Mouse (Mus musculus): ENCODE measurements around the gene Pip5k1c.

Gene Pip5k1c

DNA sequence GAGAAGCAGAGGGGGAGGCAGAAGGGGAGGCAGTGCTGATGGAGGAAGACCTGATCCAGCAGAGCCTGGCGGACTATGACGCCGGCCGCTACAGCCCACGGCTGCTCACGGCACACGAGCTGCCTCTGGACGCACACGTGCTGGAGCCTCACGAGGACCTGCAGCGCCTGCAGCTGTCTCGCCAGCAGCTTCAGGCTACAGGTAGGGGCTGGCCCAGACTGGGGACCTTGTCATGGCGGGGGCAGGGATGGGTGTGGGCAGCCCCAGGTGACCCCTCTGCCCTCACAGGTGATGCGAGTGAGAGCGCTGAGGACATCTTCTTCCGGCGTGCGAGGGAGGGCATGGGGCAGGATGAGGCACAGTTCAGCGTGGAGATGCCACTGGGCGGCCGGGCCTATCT is 32.4 kb downstream of the Pip5k1c start:
- no peak for DNase-seq

DNA sequence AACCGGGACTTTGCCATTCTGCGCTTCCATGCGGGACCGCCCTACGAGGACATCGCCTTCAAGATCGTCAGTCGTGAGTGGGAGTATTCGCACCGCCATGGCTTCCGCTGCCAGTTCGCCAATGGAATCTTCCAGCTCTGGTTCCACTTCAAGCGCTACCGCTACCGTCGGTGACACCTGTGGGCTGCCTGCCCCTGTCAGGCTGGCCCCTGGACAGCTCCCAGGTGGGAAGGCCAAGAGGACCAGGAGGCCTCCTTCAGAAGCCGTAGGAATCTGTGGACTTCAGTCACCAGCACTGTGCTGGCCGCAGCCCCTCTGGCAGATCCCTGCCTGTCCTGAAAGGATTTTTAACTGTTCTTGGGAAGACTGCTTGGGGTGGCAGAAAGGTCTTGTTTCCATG is 33.0 kb downstream of the Pip5k1c start:
- DNase-seq, result no peak

DNA sequence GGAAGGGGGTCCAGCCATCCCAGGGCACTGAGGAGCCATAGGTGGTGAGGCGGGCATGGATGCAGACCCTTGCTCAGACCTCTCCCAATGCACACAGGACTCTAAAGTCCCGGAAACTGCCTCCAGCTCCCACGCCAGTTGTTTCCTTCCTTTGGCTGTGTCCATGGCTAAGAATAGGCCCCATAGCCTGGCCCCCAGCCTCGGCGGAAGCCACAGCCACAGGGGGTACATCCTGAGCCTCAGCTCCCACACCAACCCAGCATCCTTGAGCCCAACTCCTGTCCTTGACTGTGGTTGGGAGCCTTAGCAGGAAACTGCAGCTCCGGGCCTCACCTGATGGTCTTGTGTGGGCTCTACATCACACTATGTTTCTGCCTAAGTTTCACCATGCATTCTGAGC is 34.1 kb downstream of the Pip5k1c start:
- no peak for DNase-seq

DNA sequence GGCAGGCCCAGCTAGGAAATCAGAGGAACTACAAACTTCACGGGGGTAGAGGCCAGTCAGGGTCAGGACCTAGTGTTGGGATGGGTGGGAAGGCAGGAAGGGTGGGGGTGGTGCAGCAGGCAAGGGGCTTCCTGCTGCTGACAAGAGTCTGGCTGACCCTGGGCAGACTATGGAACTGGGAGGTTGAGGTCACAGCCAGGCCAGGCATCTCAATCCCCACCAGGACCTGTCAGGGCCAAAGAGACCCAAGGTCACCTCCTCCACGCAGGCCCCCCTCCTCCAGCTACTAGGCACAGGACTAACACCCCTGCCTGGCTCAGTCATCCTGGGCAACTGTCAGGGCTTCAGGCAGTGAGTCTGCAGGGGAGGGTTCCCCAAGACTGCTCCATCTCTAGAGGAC is 35.2 kb downstream of the Pip5k1c start:
- DNase-seq, result no peak

DNA sequence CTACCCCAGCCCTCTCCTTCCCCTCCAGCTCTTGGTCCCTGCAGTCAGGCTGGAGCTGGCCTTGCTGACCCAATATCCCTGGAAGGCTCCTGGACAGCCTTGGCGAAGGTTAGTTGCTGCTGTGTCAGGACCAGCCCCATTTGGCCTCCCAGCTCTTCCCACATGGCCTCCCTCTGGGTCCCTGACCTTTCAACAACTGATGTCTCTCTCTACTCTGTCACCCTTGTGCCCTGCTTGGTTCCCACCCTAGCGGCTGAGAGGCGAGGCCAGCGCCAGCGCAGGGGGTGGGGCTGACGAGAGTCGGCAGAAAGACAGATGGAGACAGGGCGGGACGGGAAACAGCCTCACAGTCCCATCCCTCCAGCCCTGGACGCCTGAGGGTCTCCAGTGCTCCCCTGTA is 35.6 kb downstream of the Pip5k1c start, which contains the start of gene Tbxa2r:
Tbxa2r (plus strand) TSS at position 346 of the 400 bp plus-strand sequence.
- no peak for DNase-seq

DNA sequence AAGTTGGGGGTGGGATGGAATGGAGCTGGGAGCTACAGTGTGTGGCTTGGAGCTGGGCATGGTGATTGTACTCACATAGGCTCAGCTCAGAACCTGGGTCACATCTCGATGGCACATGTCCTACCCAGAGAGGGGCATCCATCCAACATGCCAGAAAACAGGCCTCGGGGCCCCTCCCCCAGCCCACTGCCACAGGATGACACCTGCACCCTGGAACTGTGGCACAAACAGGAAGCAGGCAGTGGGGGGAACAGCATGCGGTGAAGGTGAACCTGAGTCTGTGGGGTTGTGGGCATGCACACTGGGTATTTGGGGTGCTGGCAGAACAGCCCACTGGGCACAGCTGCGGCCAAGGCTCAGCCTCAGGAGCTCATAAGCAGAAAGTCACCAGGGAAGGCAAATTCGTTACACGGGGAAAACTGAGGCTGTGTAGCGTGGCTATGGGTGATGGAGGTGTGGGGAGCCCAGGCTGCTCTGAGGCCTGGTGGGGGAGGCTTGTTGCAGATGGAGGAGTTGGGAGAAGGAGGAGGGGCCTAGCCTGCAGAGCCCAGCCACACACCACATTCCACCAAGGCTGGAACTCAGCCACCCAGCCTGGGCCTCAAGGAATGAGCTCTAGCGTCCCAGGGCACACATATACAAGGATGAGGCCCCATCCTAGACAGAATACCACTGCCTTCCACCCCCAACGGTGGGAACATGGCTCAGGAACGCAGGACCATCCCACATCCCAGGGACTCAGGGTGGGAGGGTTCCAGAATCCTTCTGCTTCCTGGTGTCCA is 36.6 kb downstream of the Pip5k1c start:
- DNase-seq, result no peak

DNA sequence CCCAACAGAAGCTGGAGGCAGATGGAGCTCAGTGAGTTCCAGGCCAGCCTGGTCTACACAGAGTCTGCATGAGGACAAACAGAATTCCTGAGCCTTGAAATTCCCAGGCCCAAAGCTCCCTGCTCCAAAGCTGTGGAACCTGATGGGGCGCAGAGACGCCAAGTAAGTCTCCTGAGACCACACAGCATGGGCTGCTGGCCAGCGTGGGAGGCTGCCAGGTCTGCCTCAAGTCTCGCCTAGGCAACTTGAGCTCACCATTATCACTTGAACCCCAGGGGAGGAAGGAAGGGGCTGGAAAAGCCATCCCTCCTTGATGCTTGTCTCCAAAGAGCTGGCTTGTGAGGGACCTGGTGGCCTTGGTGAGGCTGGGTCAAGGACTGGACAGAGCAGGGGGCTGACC is 37.2 kb downstream of the Pip5k1c start:
- DNase-seq, result no peak

DNA sequence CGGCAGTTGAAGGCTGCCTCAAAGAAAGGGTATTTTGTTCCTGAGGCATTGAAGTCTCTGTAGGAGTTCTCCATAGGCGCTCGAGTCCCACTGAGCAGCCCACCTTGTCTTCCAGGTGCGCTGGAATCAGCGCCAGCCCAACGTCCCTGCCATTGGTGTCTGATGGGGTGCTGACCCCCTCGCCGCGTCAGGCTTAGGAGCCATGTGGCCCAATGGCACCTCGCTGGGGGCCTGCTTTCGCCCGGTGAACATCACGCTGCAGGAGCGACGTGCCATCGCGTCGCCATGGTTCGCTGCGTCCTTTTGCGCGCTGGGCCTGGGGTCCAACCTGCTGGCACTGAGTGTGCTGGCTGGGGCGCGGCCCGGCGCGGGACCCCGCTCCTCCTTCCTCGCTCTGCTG is 39.5 kb downstream of the Pip5k1c start:
- no peak for DNase-seq

DNA sequence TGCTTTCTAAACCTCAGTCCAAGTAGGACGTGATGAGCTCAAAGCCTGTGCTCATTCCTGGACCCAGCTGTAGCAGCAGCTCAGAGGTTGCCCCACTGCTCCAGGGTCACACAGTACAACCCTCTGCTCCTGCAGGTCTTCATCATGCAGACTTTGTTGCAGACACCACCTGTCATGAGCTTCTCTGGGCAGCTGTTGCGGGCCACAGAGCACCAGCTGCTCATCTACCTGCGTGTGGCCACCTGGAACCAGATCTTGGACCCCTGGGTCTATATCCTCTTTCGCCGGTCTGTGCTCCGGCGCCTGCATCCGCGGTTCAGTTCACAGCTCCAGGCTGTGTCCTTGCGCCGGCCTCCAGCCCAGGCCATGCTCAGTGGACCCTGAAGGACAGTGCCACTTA is 41.6 kb downstream of the Pip5k1c start:
- DNase-seq, result no peak

DNA sequence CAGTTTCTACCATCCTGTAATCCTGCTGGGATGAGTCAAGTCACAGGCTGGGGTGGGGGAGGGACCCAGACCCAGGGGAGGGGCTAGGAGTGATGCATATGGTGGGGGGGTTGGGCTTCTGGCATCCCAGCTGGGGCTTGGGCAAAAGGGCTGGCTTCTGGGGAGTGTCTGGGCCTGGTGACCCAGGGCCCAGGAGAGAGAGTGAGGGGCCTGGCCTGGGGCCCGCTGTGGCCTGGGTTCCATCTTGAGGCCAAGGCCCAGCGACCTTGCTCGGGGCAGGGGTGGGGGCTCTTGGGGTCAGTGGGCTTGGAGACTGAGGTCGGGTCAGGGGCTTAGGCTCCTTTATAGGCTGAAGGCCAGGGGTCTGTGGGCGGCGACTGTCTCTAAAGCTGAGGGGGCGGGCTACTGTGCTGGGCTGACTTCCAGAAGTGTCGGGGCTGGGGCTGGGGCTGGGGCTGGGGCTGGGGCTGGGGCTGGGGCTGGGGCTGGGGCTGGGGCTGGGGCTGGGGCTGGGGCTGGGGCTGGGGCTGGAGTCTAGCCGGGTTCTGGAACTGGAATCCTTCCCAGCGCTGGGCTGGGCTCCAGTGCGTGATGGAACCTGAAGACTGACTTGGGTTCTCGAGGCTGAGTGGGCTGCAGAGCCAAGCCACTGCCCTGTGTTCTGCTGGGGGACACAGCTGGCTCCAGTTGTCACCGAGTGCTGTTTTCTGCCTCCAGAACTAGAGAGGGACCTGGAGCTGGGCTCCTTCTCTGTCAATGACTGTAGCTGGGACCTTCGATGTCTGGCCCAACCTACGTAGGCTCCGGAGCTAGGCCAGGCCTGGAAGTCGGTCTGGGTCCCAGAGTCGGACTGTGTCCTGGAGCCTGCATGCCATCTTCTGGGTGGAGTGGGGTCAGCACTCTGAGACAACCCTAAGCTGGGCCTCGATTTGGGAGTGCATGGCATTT is 42.9 kb downstream of the Pip5k1c start:
- no peak for DNase-seq

DNA sequence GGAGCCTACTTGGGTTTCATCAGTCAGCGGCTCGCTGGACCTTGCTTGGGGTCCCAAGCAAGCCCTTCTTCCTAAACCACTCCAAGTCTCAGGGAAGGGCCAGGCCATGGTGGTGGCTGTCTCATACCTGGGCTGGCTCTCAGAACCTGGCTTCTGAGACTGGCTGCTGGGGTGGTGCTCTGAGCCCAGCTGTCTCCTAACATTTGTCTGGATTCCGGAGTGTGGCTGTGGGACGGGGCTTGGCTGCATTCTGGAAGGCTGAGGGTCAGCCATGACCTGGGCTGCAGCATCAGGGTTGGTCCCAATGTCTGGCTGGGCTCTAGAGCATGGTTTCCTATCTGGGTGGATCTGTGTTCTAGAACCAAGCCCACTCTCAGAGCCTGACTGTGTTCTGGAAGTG is 43.8 kb downstream of the Pip5k1c start:
- DNase-seq, result no peak

DNA sequence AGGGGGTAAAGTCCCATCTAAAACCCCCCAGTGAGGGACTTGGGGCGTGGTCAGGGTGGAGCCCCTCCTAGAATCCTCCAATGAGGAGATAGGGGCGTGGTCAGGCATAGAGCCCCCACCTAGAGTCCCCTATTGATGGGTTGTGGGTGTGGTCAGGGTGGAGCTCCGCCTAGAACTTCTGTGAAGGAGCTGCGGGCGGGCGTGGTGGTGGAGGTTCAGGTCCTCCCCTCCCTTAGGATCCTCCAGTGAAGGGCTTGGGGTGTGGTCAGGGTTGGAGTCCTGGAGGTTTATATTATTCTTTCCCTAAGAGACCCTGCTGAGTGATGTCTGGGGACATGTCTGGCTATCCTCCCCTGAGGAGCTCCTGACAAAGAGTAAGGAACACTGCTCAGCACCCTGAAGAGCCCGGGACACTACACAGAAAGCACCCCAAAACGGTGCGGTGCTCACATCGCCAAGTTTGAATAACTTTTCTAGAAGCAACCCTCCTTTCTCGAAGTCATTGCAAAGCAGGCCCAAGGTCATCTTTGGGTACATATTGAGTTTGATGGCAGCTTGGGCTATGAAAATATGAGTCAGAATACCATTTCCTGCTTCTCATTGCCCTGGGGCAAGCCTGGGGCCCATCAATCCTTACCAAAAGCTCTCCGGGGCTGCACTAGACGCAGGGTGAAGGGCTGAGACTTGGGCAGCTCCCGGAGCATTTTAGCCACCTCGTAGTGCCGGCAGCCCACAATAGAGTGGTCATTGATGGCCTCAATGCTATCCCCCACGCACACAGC is 48.0 kb downstream of the Pip5k1c start:
- no peak for DNase-seq

DNA sequence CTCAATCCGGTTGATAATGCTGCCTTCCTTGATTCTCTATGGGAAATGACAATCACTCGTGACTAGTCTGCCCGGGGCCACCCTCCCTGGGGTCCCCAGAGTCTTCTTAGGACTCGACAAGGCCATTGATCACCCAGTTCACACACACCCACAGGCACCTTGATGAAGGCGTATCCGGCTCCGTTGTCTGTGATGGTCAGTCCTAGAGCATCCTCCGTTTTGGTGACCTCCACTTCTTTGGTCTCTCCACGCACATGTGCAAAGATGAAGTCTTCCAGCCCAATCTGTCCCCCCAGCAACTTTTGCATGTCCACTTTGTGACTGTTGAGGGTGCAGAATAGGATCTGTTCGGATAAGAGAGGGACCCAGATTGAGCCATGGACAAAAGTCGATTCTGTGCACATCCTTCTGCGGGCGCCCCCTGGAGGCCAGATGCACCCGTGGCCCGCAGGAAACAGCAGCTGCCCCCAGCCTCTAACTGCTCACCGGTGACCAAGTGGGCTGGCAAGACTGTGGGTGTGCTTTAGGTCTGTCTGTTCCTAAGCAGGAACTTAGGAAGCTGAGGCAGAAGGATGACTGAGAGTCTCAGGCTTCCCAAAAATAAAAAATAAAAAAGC is 48.7 kb downstream of the Pip5k1c start:
- peak; percentile 72 to 76 for DNase-seq

DNA sequence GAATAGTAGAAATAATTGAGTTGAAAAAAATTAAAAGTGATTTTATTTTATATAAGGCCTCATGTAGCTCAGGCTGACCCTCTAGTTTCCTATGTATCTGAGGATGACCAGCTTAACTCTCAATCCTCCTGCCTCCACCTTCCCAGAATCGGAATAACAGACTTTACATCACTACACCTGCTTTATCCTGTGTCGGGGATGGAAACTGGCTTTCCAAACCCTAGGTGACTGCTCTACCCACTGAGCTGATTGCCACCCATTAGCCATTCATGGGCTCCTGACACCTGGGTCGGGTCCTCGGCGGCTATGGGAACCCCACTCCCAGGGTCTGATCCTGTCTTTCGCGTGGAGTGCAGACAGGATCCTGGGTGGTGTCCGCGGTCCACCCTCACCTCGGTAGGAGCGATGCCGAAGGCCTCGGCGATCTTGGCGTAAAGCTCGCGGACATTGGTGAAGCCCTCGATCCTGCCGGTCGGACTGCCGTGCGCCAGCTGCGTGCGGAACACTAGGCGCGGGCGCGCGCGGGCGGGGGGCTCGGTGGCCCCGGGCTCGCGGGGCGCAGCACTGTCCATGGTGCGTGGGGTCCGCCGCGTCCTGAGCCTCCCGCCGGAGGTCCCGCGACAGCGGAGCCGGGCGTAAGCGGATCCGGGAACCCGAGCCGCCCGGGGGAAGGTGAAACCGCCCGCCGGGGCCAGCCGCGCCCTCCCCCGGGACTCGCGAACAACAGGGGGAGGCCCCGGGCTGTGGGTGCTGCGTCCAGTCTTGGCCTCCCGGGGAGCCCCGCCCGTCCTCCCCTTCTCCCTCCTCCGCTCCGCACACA is 50.1 kb downstream of the Pip5k1c start, which contains the start of gene Gipc3:
Gipc3 (minus strand) TSS at position 581 of the 820 bp plus-strand sequence.
- no peak for DNase-seq

DNA sequence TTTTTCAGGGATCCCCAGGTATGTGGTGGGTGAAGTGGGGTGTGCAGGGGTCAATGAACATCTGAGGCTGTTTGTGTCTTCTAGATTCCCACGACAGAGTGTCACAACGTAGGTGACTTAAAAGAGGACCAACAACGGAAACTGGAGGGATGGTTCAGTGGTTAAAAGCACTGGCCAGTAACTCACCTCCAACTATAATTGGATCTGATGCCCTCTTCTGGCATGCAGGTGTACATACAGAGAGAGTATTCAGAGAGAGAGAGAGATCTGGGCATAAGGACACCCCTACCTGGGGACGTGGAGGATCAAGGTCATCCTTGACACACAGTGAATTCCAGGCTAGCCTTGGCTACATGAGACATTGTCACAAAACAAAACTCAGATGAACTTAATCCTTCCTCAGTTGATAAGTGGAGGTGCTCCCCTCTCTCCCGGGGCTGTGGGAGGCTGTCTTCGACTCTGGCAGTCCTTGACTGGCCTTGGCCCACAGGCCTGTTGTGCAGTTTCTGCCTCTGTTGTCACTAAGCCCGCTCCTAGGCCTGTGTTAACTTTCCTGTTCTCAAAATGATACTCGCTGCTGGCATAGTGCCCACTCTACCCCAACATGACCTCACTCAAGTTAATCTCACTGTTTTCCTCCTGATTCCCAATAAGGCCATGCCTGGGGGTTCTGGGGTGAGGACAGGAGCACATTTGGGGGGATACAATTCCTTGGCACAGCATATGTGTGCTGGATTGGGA is 51.8 kb downstream of the Pip5k1c start:
- no peak for DNase-seq

DNA sequence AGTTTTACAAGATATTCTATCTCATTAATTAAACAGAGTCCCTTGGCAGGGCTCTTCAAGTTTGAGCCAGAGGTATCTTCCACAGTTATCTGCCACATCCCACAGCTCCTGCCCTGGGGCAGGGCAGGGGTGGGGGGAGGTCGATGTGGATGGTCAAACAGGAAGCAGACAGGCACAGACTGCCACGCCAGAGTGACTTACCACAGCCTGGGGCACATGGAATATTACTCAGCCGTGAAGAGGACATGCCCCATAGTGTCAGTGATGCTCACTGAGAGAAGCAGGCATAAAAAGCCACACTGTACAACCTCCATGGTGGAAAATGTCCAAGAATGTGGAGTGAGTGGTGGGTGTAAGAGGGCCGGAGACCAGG is 52.4 kb downstream of the Pip5k1c start:
- no peak for DNase-seq

DNA sequence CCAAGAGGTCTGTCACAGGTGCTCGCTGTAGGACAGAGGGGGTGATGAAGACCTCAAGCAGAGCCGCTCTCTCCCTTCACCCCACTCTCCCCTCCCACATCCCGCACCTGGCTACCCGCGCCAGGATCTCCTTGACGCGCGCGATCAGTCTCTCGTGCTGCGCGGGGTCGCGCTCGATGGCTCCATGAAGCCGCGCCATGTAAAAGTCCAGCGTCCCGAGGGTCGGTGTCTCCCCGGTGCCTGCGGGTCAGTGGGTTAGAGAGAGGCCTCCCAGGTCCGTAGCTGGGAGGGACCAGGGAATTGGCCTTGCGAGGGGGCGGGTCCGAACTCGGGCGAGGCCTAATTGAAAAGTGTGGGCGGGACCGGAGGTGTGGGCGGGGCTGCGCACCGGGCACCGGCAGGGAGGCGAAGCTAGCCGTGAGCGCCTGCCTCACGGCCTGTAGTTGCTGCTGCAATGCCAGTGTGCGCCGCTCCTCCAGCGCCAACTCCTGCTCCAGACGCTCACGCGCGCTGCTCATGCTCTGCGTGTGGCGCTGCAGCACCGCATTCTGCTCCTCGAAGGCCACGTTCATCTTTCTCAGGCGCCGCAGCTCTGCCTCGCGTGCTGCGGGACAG is 53.8 kb downstream of the Pip5k1c start:
- DNase-seq, result no peak

DNA sequence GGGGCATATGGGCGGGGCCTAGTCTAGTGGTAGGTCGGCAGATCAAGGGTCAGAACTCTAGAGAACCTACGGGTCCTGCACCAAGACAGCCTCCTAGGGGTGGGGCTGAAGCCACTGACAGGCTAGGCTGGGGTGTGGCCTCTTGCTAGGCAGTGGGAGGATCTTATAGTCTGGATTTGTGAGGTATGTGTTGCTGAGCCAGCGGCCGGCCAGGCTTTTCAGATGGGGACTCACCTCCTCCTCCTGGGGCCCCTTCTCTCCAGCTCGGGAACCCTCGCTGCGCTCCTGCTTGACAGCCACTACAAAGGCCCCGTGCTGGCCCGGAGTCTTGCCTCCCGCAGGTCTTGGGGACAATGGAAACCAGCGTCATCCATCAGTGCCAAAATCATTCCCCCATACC is 56.4 kb downstream of the Pip5k1c start:
- no peak for DNase-seq

DNA sequence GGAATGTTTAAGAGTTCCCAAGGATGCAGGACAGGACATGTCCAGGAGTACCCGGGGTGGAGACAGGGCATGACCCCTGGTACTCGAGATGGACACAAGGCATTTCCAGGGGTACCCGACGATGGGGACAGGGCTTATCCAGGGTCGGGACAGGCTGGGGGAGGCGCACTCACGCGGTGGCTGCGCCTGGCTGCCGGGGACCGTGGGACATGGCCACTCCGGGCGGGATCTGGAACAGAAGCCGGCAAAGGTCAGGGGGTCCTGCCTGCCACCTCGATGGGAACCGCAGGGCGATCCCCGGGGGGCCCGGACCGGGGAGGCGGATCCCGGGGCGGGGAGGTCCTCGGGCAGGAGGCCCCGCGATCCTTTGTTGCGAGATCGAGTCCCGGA is 57.2 kb downstream of the Pip5k1c start:
- no peak for DNase-seq

DNA sequence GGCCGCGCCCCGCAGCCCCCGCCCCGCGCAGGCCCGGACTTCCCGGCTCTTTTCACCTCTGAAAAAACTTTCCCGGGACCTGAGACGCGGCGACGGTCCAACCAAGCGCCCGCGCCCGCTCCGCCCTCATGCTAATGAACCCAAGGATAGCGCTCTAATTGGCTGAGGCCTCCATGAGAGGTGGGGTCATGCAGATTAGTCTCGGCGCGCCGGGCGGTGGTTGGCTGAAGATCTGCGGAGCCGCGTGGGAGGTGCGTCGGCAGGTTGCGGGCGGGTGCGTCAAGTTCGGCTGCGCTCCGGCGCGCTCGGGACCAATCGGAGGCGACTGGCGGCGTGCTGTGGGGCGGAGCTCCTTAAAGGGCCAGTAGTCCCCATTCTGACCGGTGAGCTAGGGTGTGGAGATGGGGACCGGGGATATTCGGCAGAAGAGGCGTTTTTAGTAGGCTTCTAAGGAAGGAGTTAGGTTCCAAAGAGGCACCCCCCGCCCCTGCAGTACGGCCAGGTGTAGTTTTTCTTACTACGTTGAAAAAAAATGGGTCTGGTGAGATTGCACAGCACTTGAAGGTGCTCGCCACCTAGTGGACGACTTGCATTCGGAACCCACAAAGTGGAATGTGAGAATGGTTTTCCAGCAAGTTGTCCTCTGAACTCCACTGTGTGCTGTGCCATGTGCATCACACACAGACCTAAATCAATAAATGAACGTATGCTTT is 57.7 kb downstream of the Pip5k1c start, which contains the start of gene Hmg20b:
Hmg20b (minus strand) TSS at position 130 of the 713 bp plus-strand sequence.
- peak; percentile 99 to 100 for DNase-seq

All from cerebellum, postnatal 36 days (tissue).